Mouse (Mus musculus) layer of hippocampus, adult 11-12 months (tissue): ENCODE measurements at regions not wholly inside any gene's neighbourhood (a gene's known extent, or its start where the extent isn't known, plus 50 kb on each side); places are given as distances from the start of the nearest gene placed in this dataset.

ENCODE experiments used
- DNase-seq: peaks from one replicate; pipeline ENCODE4 v3.0.0; 2022; ENCODE audit warnings: low spot score

GRCm38 (mm10) chr10:116653511-116653945 lies 72.2 kb upstream of the Cnot2 start:
- DNase-seq = peak; percentile 83

- DNase-seq = no peak
Measured at GRCm38 (mm10) chr10:116649287-116649686, 68.0 kb upstream of the Cnot2 start.

GRCm38 (mm10) chr10:116646035-116646434 lies 64.7 kb upstream of the Cnot2 start:
- DNase-seq = no peak

- DNase-seq = no peak
Measured at GRCm38 (mm10) chr10:116645631-116646030, 64.3 kb upstream of the Cnot2 start.

- DNase-seq = no peak
Measured at GRCm38 (mm10) chr10:116645108-116645507, 63.8 kb upstream of the Cnot2 start.
